Mouse (Mus musculus) T-helper 2 cell (primary cell): Measurements from ENCODE around the gene Fnip1.

Experiments
- in situ Hi-C: fragments of 300-600 bp; cut with MboI, MseI; formaldehyde crosslinking; loops from one replicate; pipeline ENCODE4 v1.15.1; 2025; ENCODE audit warnings: high pct_unique_total_duplicates

The Fnip1 gene

DNA sequence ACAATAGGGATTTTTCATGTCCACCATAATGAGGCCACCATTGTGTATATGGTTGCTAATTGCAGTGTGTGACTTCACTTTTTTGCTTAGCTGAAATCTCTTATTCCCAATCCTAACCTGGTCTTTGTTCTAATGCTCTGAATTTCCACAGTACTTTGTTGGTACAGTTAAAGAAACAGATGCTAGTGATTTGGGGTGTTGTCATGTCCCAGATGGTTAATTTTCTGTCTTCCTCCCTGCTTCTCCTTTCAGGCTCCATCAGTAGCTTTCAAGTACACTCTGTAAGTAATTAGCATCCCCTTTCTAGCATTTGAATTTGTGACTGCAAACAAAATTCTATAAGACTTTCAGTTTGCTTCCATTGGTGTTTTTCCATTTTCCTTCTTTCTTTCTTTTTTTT, 102.3 kb downstream of the Fnip1 start:
- in situ Hi-C loops: loop anchor here (10.0 kb wide), 2 partner anchors 74 to 566 kb away; no protein-coding TSS in a partner anchor

DNA sequence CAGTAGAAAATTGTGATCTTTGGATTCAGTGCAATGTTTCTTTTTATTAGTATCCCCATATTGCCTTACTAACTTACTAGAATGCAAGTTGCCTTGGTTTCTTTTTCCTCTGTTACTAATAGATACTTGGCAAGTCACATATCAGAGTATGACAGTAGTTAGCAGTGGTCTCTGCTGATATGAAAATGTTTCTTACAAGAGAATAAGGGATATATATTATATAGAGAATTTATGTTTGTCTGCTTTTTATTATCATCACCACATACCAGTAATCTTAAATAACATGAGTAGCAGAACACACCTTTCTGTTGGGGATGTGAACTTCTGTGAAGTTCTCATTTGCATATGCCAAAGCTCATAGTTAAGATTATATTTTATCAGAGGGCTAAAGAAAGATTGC, 104.4 kb downstream of the Fnip1 start:
- in situ Hi-C loops: loop anchor here (10.0 kb wide), 2 partner anchors 72 to 568 kb away; no protein-coding TSS in a partner anchor

DNA sequence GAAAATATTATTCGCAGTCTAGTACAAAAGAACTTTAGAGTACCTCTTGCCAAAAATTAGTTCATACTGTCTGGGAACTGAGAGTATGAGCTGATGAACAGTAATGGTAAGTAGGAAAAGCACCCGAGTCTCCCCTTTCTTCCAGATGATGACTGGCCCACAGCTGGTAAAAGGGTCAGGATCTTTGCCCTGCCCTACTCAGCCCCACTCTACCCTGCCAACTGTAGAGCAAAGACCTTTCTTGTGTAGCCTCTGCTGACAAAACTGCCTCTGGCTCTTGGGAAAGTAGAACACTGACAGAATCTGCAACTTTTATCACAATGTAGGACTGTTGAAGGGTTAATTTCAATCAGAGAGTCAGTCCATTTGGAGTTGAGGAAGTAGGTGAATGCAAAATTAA, 117.0 kb downstream of the Fnip1 start:
- in situ Hi-C loops: no loop called here

DNA sequence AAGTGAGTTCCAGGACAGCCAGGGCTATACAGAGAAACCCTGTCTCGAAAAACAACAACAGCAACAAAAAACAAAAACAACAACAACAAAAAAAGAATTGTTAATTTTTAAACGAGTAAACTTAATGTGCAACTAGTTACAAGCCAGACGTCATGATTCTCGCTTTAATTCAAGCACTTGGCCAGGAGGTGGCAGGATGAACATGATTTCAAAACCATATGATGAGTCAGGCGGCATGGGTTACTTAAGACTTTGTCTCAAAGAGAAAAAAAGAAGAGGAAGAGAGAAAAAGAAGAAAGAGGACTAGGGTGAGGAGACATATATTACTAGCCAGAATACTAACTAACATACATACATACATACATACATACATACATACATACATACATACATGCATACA, 124.8 kb downstream of the Fnip1 start:
- in situ Hi-C loops: no loop called here
